Mouse (Mus musculus): ENCODE measurements at regions not wholly inside any gene's neighbourhood (a gene's known extent, or its start where the extent isn't known, plus 50 kb on each side); places are given as distances from the start of the nearest gene placed in this dataset.

DNA sequence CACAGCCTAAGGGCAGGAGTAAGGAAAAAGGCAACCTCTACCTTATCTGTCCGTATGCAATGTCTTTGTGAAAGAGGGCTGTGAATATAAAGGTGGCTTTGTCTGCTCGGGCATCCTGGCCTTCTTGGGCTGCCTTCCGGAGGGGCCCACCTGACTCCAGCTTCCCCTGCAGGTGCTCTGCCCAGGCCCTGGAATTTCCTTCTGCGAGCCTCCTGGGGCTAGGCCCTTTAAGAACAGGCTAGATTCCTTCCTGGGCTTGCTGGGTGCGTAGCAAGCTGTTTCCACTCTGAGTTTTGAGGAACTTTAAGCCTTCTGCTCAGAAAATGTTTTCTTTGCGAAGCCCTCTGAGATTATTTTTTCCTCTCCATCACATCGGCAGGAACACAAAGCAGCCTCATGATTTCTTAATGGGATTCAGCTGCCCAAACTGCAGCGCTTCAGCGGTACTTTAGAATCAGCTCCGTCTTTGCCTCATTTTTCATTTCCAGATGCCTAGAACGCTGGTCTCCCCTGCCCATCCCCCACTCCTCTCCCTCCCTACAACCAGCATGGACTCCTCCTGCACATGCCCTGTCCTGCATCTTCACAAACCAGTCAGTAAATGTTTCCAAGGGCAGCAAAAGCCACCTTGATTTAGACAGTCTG lies 72.9 kb upstream of the Frmd6 start:
- peak; percentile 14 for DNase-seq (ENCODE audit: low spot score in 2 of 2)

DNA sequence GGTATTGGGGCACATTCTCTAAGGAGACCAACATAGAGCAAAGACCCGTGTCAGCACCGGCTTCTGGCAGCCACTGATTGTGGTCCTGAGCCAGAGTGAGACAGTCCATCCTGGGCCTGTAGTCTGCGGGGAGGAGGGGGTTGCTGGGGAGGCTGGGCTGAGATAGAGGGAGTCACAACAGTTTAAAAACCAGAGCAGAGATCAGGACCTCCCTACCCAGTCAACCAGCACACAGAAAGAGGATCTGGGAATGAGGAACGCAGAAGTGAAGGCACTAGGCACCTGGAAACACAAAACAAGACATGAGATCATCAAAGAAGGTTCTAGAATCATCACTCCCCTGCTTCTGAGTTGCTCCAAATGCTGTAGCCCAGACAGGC lies 72.4 kb upstream of the Frmd6 start:
- no peak for DNase-seq (ENCODE audit: low spot score in 2 of 2)

DNA sequence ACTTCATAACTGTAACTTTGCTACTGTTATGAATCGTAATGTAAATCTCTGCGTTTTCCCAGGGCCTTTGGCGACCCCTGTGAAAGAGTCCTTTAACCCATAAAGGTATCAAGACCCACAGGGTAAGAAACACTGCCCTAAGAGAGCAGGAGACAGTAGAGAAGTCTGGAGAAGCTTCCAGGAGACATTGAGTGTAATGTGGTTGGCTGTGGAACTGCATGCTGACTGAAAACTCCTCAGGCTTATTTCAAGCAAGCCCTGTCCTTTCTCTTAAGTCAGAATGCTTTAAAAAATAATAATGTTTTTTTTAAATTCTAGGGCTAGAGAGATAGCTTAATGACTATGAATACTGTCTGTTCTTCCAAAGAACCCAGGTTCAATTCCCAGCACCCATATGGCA lies 71.9 kb upstream of the Frmd6 start:
- no peak for DNase-seq (ENCODE audit: low spot score in 2 of 2)

DNA sequence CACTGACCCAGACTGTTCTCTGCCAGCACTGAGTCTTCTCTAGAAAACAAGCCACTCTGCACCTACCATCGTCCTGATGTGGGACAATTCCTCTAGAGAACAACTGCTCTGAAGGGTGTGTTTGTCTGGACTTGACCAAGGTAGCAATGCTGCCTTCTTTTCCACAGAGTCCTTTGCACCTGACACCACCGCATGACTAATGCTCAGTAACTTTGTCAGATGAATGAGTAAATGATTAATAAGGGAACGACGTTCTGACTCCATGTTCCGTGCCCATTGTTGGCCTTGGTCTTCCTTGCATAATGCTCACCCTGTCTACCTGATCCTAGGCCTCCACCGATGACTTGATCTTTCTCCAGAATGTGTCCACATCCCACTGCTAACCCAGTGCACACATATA lies 67.2 kb upstream of the Frmd6 start:
- no peak for DNase-seq (ENCODE audit: low spot score in 2 of 2)

DNA sequence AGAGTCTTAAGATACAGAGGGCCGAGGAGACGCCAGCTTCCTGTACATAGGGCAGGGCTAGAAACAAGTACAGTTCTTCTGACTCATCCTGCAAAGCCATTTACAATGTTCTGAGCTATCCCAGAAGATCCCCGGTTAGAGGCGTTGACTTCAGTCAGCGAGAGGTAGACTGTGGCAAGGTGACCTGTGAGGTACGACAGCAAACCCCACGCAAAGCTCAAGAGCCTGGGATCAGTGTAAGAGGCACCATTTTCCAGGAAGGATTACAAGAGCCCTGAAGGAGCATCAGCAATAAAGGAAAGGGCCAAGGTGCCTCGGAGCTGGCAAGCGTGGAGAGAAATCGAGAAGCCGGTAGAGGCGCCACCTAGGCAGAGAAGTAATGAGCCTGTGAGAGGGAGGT lies 61.8 kb upstream of the Frmd6 start:
- DNase-seq (ENCODE audit: low spot score in 2 of 2): no peak

DNA sequence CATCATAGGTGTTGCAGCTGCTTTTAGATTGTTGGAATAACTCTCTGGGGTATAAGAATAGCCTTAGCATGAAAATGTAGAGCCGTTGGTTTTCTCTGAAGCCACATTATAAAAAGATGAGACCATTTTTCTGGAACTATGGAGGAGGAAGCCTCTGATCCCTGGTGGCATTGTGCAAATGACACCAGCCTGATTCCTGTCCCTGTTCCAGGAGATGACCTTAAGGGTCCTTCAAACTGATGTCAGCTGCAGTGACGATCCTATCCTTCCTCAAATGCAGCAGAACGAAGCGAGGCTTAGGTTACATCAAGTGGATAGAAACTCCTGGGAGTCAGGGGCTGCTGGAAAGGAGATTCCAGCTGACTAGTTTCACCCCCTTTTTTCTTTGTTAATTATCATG lies 59.0 kb upstream of the Frmd6 start:
- no peak for DNase-seq (ENCODE audit: low spot score in 2 of 2)

DNA sequence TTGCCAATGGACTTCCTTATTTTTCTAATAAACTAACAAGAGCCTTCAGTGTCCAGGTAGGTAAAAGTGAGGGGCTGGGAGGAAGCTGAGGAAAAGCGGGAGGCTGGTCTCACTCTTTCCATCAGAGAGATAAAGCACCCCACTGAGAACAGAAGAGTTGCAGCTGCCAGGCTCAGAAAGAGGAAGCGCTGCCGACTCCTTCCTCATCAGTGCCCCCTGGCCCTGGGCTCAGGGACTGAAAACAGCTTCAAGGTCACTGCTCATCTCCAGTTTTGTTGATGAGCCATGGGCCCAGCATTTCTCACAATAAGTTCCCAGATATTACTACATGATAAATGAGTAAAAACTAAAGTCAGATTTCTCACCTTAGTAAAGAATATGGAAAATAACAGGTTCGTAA lies 57.4 kb upstream of the Frmd6 start:
- DNase-seq (ENCODE audit: low spot score in 2 of 2): no peak

DNA sequence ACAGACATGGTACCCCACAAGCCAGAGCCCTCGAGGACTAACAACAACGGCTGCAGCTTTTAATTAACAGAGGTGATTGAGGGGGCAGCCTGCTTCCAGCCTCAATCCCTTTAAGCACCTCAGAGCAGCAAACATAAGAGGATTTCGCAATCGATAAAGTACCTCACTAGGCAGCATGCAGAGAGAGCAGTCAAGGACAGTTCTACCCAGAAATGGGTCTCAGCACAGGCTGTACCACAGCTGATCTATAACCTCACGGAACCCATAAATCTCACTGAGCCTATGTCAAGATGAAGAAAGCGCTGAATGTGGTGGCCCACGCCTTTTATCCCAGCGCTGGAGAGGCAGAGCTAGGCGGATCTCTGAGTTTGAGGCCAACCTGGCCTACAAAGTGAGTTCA lies 56.6 kb upstream of the Frmd6 start:
- no peak for DNase-seq (ENCODE audit: low spot score in 2 of 2)

DNA sequence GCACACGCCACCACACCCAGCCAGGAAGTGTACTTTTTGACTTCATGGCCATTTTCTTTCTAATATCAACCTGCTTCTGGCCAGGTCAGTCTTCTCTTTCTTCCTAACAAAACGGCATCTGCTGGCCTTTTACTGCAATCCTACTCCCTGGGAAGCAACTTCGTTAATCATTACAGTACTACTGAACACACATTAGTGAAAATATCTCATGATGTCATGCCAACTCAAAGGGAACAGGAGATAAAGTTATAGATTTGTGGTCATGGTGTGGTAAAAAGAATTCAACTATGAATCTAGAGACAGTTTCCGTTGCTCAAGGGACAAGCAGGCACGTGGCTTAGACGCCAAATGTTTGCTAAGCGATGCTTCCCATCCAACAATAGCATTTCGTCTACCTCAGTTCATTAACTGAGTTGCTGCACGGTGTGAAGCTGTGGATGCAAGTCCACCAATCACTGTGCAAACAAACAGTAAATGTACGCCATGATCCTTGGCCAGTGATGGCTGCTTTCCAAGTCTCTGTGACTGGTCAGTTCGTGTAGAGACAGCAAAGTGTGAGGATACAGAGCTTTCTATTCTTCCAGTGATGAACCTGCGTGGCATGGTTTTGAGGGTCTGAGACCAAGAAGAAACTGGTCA lies 55.7 kb upstream of the Frmd6 start:
- no peak for DNase-seq (ENCODE audit: low spot score in 2 of 2)

DNA sequence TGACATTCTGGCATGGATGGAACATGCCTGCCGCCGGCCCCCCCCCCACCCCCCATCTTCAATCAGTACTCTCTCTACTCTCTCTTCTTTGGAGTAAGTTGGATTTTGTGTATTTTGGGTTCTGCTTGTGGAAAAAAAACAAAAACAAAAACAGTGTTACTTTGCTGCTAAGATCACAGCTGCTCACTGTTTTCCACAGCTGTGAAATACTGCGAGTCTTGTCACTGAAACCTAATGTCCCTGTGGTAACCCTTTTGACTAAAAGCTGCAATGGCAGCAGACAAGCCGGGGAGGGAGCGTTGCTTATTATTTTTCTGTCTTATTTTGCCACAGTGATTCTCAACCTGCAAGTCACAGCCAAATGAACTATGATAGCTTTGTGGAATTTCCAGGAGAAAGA lies 51.3 kb upstream of the Frmd6 start:
- no peak for DNase-seq (ENCODE audit: low spot score in 2 of 2)

DNA sequence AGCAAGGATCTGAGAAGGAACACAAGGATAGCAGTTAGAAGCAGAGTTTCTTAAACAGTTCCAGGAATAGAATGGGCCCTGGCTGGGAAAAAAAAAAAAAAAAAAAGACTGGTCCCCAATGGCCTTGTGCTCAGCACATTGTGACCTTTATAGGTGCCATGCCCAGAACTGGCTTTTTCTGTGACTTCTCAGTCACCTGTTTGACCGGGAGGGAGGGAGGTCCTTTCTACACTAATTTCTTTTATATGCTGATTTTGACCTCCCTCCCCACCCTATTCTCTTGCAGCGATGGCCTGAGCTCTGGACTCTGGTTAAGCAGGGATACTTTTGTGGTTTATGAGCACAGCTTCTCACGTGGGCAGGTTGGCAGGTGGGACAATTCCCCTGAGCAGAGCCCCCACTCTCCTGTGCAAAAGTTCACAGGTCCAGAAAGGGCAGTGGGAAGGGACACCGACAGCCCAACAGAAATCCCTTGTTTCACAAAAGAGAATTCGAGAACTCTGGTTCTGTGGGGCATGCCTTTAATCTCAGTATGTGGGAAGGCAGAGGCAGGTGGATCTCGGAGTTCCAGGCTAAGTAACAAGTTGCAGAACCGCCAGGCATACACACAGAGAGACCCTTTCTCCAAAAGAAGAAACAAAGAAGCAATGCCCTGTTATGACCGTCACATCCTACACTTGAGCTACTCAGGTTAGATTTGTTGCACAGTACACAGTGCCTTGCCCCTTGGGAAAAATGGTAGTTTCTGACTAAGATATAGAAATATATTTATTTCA lies 50.3 kb upstream of the Frmd6 start:
- DNase-seq (ENCODE audit: low spot score in 2 of 2): no peak
